Comparison of ENCODE assay signal across 8 mouse cellular contexts in the genomic region with DNA sequence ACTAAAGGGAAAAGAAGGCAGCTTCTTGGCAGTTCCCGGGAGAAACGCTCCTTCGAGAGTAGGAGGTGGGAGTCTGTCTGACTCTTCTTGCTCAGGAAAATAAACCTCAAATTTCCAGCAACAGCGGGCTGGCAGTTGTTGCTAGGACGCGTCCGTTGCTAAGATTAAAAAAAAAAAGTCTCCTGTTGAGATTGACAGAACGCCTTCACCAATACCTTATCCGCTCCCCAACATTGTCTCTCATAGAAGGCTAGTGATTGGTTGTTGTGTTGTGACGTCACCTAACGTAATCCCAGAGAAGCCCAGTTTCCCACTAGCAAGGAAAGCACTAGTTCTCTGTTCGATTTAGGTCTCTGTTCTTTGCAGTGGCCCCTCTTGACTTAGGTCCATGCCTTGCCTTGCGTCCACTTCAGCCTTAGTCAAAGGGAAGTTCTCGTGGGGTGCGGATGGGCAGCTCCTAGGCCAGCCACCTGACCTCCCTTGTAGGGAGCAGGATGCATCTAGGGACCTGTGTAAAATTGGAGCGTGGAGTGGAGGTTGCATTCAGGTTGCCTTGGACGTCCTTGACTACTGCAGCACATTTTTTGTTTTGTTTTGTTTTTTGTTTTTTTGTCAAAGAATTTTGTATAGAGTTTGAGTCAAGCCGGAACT. TPM values are rescaled to one million over a fixed set of nuclear protein-coding genes. Genes with fewer than 3 reads are reported as not detected.
DNase-seq lines count a peak whose midpoint lies in the region; ATAC-seq and TF ChIP-seq lines count a peak whose summit lies in the region.

Wdr63 (minus strand) TSS at position 210 of the 651 bp plus-strand sequence.

- H3K4me1 ChIP-seq in forebrain, postnatal 0 days (ENCODE audit: insufficient read depth), result peaks cover 2% of the 10 kb centered on the region; the same call in 1 of the 2 replicates
- 0 out of 2 replicates have a peak, but pooled peaks cover 3% of the 10 kb centered on the region for H3K4me1 ChIP-seq in hindbrain, postnatal 0 days (ENCODE audit: insufficient read depth, low read length)

- peak; percentile 56 for DNase-seq in T-cell, adult 2 months (ENCODE audit: low spot score)
- peak; percentile 4 for DNase-seq in cerebellum, adult 11 months
- DNase-seq in forebrain, postnatal 0 days, result peak; percentile 91
- DNase-seq in hindbrain, postnatal 0 days (ENCODE audit: low spot score), result peak; percentile 93
- peak; percentile 36 to 55 for DNase-seq in layer of hippocampus, postnatal 36 days
- peak; percentile 80 for DNase-seq in lung, postnatal 10 days
- DNase-seq in retina, postnatal 1 day, result peak; percentile 98
- no peak for DNase-seq in spleen, adult 12 weeks (ENCODE audit: low spot score)

- H3K4me2 ChIP-seq in forebrain, postnatal 0 days (ENCODE audit: low read depth), result peak within 1 kb of the TSS; percentile 71
- peak within 1 kb of the TSS; percentile 94 for H3K4me2 ChIP-seq in hindbrain, postnatal 0 days (ENCODE audit: low read depth, low read length)

- H3K4me3 ChIP-seq in forebrain, postnatal 0 days (ENCODE audit: low read depth, low read length), result peak within 1 kb of the TSS; percentile 35
- H3K4me3 ChIP-seq in hindbrain, postnatal 0 days (ENCODE audit: low read length), result peak within 1 kb of the TSS; percentile 43

- peak within 1 kb of the TSS; percentile 44 for H3K9ac ChIP-seq in forebrain, postnatal 0 days
- peak within 1 kb of the TSS; percentile 48 for H3K9ac ChIP-seq in hindbrain, postnatal 0 days (replicated peaks; ENCODE audit: low read length)

- no peaks in the 10 kb centered on the region for H3K9me3 ChIP-seq in forebrain, postnatal 0 days (ENCODE audit: low read length)
- no peaks in the 10 kb centered on the region for H3K9me3 ChIP-seq in hindbrain, postnatal 0 days (ENCODE audit: low read length)

- WGBS in forebrain, postnatal 0 days, result 10% methylated on average over 18 of the region's 18 CpGs
- 11% methylated on average over 18 of the region's 18 CpGs for WGBS in hindbrain, postnatal 0 days

- no peaks in the 10 kb centered on the region for H3K36me3 ChIP-seq in forebrain, postnatal 0 days (ENCODE audit: insufficient read depth)
- H3K36me3 ChIP-seq in hindbrain, postnatal 0 days (ENCODE audit: insufficient read depth, low read length), result no peaks in the 10 kb centered on the region

- ATAC-seq in forebrain, postnatal 0 days, result peak; percentile 99
- ATAC-seq in hindbrain, postnatal 0 days, result peak; percentile 97

- H3K27ac ChIP-seq in forebrain, postnatal 0 days (ENCODE audit: low read depth, low read length), result no peak within 1 kb of the TSS
- no peak within 1 kb of the TSS for H3K27ac ChIP-seq in hindbrain, postnatal 0 days

- H3K27me3 ChIP-seq in forebrain, postnatal 0 days (ENCODE audit: insufficient read depth, low read length), result no peaks in the 10 kb centered on the region
- no peaks in the 10 kb centered on the region for H3K27me3 ChIP-seq in hindbrain, postnatal 0 days (ENCODE audit: insufficient read depth, low read length)

- TF ChIP-seq CTCF in forebrain, postnatal 0 days (IDR thresholded peaks at IDR 0.05; ENCODE audit: low read depth), result no peak
- TF ChIP-seq CTCF in hindbrain, postnatal 0 days (IDR thresholded peaks at IDR 0.05; ENCODE audit: low read depth), result no peak

RNA-seq across cellular contexts. Expression of gene Wdr63, which starts in this region (rescaled TPM):
- 0.69 and 2.1 TPM in 2 replicates for total RNA-seq in forebrain, postnatal 0 days (2014; rRNA removed)
- 1.2 and 1.7 TPM in 2 replicates for polyA plus RNA-seq in forebrain, postnatal 0 days (2015; fragmentation: Nextera tagmentation; extraction: Ambion mirVana)
- total RNA-seq in hindbrain, postnatal 0 days (2014; rRNA removed), result 1.1 and 1.5 TPM in 2 replicates
- 0.71 and 1.5 TPM in 2 replicates for polyA plus RNA-seq in hindbrain, postnatal 0 days (2015; fragmentation: Nextera tagmentation; extraction: Ambion mirVana)
- under 1 TPM; 0.60 to 0.99 TPM for total RNA-seq in layer of hippocampus, postnatal 36 days (2021)

Comparison
In these comparisons a context has a peak if more than half of its experiments do, and no peak if none do; other contexts are left out.
1. Peak in DNase-seq in layer of hippocampus, postnatal 36 days; RNA of the gene not detected or under 1 TPM.